8 mouse cellular contexts compared by ENCODE assay signal in the genomic region with DNA sequence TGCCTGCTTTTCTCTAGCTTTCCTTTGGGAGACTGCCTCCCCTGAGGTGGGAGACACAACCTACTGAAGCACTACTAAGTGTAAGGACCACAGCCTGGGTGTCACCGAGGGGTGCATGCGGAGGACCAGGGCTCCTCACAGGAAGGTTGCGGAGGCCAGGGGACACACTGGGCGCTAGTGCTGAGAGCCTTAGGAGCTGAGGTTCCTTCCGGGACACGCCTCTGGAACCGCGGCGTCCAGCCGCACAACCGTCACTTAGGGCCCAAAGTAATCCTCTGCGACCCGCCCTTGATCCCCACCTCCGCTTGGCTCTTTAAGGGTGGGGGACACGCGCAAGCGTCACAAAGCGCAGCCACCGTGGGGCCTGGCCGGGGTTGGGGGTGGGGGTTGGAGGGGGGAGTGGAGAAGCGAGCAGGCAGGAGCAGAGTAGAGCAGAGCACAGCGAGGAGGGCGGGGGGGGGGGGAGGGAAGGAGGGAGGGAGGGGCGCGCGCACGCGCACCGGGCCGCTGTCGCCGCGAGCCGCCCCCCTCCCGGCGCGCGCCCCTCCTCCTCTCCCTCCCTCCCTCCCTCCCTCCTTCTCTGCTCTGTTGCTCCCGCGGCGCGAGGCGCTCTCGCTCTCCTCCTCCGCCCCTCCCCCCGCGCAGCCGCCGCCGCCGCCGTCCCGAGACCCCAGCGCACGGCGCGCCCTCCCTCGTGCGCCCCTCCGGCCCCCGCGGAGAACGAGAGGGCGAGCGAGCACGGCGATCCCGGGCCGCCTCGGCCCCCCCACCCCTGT. TPM values are rescaled to one million over a fixed set of nuclear protein-coding genes. Genes with fewer than 3 reads are reported as not detected.
A peak's percentile ranks its signal among the peaks of the same experiment; 100 is the strongest.
DNase-seq lines count a peak whose midpoint lies in the region; ATAC-seq lines count a peak whose summit lies in the region.

No protein-coding gene starts in this region.

- no peaks in the 10 kb centered on the region for H3K9me3 ChIP-seq in hindbrain, embryonic 16.5 days (ENCODE audit: control insufficient read depth, low read length)

- H3K36me3 ChIP-seq in hindbrain, embryonic 16.5 days (ENCODE audit: control insufficient read depth, insufficient read depth, low read length), result no peaks in the 10 kb centered on the region

- no peaks in the 10 kb centered on the region for H3K27me3 ChIP-seq in hindbrain, embryonic 16.5 days (replicated peaks; ENCODE audit: control insufficient read depth, insufficient read depth, low read length)

- H3K9ac ChIP-seq in hindbrain, embryonic 16.5 days (ENCODE audit: low read depth, low read length), result peak overlapping the region; percentile 100

- peak; percentile 67 for DNase-seq in WW6 (ENCODE audit: low read depth, low spot score)
- peak; percentile 73 to 79 for DNase-seq in cerebellum, postnatal 36 days
- peak; percentile 68 for DNase-seq in gastrocnemius, adult 18-20 months (ENCODE audit: low spot score)
- peak; percentile 47 to 89 for DNase-seq in left cerebral cortex, postnatal 10 days (ENCODE audit: extremely low spot score in 1 of 2, low spot score in 2 of 2)
- DNase-seq in right cerebral cortex, postnatal 14 days, result peak; percentile 86
- peak; percentile 72 for DNase-seq in urinary bladder, postnatal 25 days (ENCODE audit: low spot score)

- intact Hi-C loops in left cerebral cortex, postnatal 10 days (cut with DNase I), result loop anchor here (5.0 kb wide), 1 partner anchor 32 kb away; no protein-coding TSS in a partner anchor

- under 1% methylated on average over 23 of the region's 70 CpGs for WGBS in hindbrain, embryonic 16.5 days

- ATAC-seq in hindbrain, embryonic 16.5 days, result peak; percentile 96
- ATAC-seq in megakaryocyte progenitor cell, adult 5-6 weeks (replicated peaks; ENCODE audit: poor library complexity), result peak; percentile 63

- H3K4me3 ChIP-seq in hindbrain, embryonic 16.5 days (ENCODE audit: low read length), result peak overlapping the region; percentile 95

- peak overlapping the region; percentile 97 for H3K27ac ChIP-seq in hindbrain, embryonic 16.5 days (ENCODE audit: low read depth, low read length)

- peak overlapping the region; percentile 84 for H3K4me2 ChIP-seq in hindbrain, embryonic 16.5 days (ENCODE audit: low read length)

- peaks cover 8% of the 10 kb centered on the region for H3K4me1 ChIP-seq in hindbrain, embryonic 16.5 days (ENCODE audit: control insufficient read depth, insufficient read depth, low read depth, low read length)

RNA-seq across cellular contexts. Expression of gene Ube2r2, which starts 0.4 kb away (rescaled TPM):
- 100 to 1,000 TPM; 154 to 205 TPM for total RNA-seq in gastrocnemius, adult 18-20 months (2021)
- polyA plus RNA-seq in hindbrain, embryonic 16.5 days (2015; fragmentation: Nextera tagmentation; extraction: Ambion mirVana), result 42.7 and 54.3 TPM in 2 replicates
- 10 to 100 TPM; 91.3 to 93.6 TPM for total RNA-seq in left cerebral cortex, postnatal 10 days (2021)
- total RNA-seq in megakaryocyte progenitor cell, adult 5-6 weeks (2015), result 131 and 149 TPM in 2 replicates
- total RNA-seq in megakaryocyte progenitor cell, adult 5-6 weeks (2017), result 29.9 and 33.4 TPM in 2 replicates

RNA-seq across cellular contexts. Expression of gene Nol6, which starts 10.9 kb away (rescaled TPM):
- total RNA-seq in gastrocnemius, adult 18-20 months (2021), result 10 to 100 TPM; 15.3 to 16.3 TPM
- 37.1 and 47.9 TPM in 2 replicates for polyA plus RNA-seq in hindbrain, embryonic 16.5 days (2015; fragmentation: Nextera tagmentation; extraction: Ambion mirVana)
- 10 to 100 TPM; 83.6 to 88.4 TPM for total RNA-seq in left cerebral cortex, postnatal 10 days (2021)
- total RNA-seq in megakaryocyte progenitor cell, adult 5-6 weeks (2015), result 20.3 and 22.8 TPM in 2 replicates
- 20.5 and 22.4 TPM in 2 replicates for total RNA-seq in megakaryocyte progenitor cell, adult 5-6 weeks (2017)

RNA-seq across cellular contexts. Expression of gene Aqp3, which starts 37.1 kb away (rescaled TPM):
- not detected for total RNA-seq in gastrocnemius, adult 18-20 months (2021)
- 0.16 TPM in 1 of 2 replicates, not detected in the other for polyA plus RNA-seq in hindbrain, embryonic 16.5 days (2015; fragmentation: Nextera tagmentation; extraction: Ambion mirVana)
- not detected for total RNA-seq in left cerebral cortex, postnatal 10 days (2021)
- total RNA-seq in megakaryocyte progenitor cell, adult 5-6 weeks (2015), result not detected in 2 replicates
- not detected in 2 replicates for total RNA-seq in megakaryocyte progenitor cell, adult 5-6 weeks (2017)

Comparison
In these comparisons a context has a peak if more than half of its experiments do, and no peak if none do; other contexts are left out.
1. Peak in every context shown above with its lines: DNase-seq, ATAC-seq, H3K4me3 ChIP-seq and H3K27ac ChIP-seq.